Mouse (Mus musculus) liver, adult 2 months (tissue): ENCODE results near the gene Xpnpep3.

ENCODE experiments used
- CTCF ChIP-seq: fragments of 200-500 bp; IDR thresholded peaks from 2 replicates; pipeline ENCODE4 v1.5.1; 2011; ENCODE audit warnings: low read depth, low read length, control low read depth
- POLR2A ChIP-seq: fragments of 200-500 bp; IDR thresholded peaks from 2 replicates; pipeline ENCODE4 v1.6.1; 2011; ENCODE audit warnings: low read length, control low read depth; ENCODE audit not compliant: insufficient read depth; ENCODE audit errors: extremely low read depth

DNA sequence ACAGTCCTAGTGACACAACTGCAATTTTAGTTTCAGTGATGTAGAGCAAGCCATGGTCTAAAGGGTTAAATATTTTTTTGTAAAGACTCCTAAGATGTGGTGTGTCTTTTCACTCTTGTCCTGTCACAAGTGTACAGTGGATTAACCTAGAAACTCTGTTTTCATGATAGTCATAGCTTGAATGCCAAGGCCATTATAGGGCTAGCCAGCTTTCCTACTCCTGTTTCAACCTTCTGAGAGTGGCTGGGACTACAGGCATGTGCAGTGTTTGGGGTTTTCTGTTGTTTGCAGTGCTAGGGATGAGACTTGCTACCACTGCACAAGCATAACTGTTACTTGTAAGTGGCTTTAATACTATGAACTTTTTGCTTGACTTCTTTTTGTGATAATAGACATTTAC lies 39.3 kb downstream of the Xpnpep3 start:
- TF ChIP-seq POLR2A, result no peak
- no peak for TF ChIP-seq CTCF
